Mouse (Mus musculus): ENCODE measurements around the gene Dennd6b. TPM values are rescaled to one million over a fixed set of nuclear protein-coding genes. Genes with fewer than 3 reads are reported as not detected.

The Dennd6b gene
- 5.3 and 7.2 TPM in 2 replicates for polyA plus RNA-seq (2012)

DNA sequence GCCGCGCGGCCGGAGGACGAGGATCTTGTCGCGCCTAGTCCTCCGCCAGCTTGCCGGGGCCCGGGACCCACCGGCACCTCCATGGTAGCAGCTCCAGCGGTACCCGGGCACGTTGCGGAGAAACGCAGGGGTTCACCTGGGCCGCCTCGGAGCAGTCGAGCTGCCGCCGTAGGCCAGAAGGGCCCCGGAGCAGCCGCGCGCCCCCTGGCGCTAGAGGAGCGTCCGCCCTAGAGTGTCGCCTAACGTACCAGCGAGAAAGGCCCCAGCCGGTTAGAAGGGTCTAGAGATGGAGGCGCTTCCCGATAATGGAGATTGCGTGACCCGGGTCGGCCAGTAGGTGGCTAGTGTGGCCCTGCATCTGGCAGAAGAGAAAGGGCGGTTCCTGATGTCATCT lies at the start of gene Dennd6b:
Gene Dennd6b, minus strand, starts transcription at position 184 of the 394 bp plus-strand sequence.
- no peak for TF ChIP-seq GATA1 (IDR thresholded peaks at IDR 0.05; ENCODE audit: low read length)

DNA sequence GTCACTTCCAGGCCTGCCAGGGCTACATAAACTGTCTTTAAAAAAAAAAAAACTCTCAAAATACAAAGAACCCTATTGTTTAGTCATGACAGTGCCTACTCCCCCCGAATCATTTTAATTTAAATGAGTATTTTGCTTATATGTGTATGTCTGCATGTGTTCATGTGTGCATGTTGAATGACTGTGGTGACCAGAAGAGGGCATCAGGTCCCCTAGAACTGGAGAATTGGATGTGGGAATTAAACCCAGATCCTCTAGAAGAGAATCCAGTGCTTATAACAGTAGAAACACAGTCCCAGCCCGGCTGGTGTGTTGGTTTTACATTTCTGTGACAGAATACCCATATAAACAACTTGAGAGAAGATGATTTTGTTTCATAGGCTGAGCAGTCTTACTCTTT lies 44.7 kb upstream of the Dennd6b start:
- TF ChIP-seq GATA1 (IDR thresholded peaks at IDR 0.05; ENCODE audit: low read length): no peak

DNA sequence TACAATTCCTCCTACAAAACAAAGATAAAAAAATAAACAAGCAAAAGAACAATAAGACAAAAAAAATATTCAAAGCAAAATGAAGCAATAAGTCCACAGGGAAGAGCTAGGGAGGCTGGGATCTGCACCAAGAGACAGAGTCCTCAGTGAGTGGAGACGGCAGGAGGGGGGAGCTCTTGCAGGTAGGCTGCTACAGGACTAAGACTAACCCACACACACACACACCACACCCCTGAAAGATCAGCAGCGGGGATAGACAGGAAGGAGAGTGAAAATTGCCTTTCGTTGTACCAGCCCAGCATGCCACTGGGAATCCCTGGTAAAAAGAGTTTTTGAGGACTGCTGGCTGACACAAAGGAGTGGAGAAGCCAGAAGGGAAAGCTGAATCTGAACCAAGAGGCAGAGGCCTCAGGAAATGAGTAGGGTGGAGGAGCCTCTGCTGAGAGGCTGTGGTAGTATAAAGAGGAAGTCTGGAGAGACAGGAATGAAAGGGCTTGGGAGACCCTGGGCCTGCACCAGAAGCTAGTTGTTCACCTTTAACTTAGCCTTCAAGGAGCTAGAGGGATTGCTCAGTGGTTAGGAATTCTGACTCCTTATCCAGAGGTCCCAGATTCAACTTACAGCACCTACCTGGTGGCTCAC lies 43.6 kb upstream of the Dennd6b start:
- no peak for TF ChIP-seq GATA1 (IDR thresholded peaks at IDR 0.05; ENCODE audit: low read length)

DNA sequence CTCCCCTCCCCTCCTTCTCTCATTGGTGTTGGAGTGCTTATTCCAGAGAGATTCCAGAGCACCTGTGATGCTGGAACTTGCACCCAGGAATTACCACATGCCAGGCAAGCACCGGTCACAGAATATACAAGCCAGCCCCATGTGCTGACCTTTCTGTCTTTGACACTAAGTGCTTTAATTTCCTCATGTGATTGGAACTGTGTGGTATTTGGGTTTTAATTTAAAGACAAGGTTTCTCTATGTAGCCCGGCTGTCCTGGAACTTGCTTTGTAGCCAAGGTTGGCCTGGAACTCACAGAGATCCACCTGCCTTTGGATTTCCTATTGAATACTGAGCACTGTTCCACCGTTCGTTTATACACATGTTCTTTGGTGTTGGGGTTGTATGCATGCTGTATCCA lies 37.8 kb upstream of the Dennd6b start:
- TF ChIP-seq GATA1 (IDR thresholded peaks at IDR 0.05; ENCODE audit: low read length): no peak

DNA sequence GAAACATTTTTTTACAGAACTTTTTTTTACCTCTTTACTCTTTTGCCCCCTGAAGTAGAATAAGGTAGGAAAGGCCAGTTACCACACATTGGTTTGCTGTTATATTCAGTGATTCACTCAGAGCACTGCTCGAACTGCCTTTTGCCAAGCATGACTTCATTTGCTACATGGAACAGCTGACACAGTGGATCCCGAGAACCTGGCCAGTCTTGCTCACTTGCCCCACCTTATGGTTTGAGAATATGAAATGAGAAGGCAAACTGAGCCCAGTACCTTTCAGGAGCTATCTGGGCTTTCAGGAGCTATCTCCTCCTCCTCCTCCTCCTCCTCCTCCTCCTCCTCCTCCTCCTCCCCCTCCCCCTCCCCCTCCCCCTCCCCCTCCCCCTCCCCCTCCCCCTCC lies 37.3 kb upstream of the Dennd6b start:
- no peak for TF ChIP-seq GATA1 (IDR thresholded peaks at IDR 0.05; ENCODE audit: low read length)

- peak; percentile 89 for TF ChIP-seq GATA1 (IDR thresholded peaks at IDR 0.05; ENCODE audit: low read length)
These were observed 19.4 kb upstream of the Dennd6b start for GRCm38 (mm10) chr15:89215611-89216233.

- no peak for TF ChIP-seq GATA1 (IDR thresholded peaks at IDR 0.05; ENCODE audit: low read length)
These were observed 18.7 kb upstream of the Dennd6b start for GRCm38 (mm10) chr15:89214953-89215352.

- no peak for TF ChIP-seq GATA1 (IDR thresholded peaks at IDR 0.05; ENCODE audit: low read length)
These were observed 17.2 kb upstream of the Dennd6b start for GRCm38 (mm10) chr15:89213517-89213916.

- no peak for TF ChIP-seq GATA1 (IDR thresholded peaks at IDR 0.05; ENCODE audit: low read length)
These were observed 16.2 kb upstream of the Dennd6b start for GRCm38 (mm10) chr15:89212495-89212894.

GRCm38 (mm10) chr15:89211716-89212461 lies 15.6 kb upstream of the Dennd6b start:
- TF ChIP-seq GATA1 (IDR thresholded peaks at IDR 0.05; ENCODE audit: low read length): no peak

DNA sequence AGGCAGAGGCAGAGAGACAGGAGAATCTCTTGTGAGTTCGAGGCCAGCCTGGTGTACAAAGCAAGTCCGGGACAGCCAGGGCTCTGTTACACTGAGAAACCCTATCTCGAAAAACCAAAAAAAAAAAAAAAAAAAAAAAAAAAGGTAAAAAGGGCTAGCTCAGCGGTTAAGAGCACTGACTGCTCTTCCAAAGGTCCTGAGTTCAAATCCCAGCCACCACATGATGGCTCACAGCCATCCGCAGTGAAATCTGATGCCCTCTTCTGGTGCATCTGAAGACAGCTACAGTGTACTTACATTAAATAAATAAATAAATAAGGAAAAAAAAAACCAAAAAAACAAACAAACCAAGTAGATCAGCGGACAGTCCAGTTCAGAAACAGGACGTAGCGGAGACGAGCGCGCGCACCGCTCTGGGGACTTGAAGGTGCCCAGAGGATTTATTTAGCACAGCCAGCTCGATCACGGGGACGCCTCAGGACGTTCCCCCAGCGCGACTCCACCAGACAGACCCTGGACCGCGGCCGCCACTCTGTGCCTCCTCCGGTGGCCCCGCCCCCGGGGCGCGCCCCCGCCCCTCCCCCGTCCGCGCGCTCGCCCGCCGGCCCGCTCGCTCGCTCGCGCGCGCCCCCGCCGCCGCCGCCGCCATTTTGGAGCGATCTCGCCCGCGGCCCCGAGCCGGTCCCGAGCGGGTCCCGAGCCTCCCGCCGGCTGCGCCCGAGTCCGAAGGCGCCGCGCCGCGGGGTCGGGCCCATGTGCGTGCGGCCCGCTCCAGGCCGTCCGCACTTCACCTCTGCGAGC lies 14.8 kb upstream of the Dennd6b start, which contains the start of gene Ppp6r2:
Gene Ppp6r2, plus strand, starts transcription at position 639 of the 801 bp plus-strand sequence.
- no peak for TF ChIP-seq GATA1 (IDR thresholded peaks at IDR 0.05; ENCODE audit: low read length)

GRCm38 (mm10) chr15:89209886-89210761 lies 13.8 kb upstream of the Dennd6b start:
- TF ChIP-seq GATA1 (IDR thresholded peaks at IDR 0.05; ENCODE audit: low read length): no peak

- TF ChIP-seq GATA1 (IDR thresholded peaks at IDR 0.05; ENCODE audit: low read length): no peak
These were observed 11.2 kb upstream of the Dennd6b start for GRCm38 (mm10) chr15:89207457-89207856.

DNA sequence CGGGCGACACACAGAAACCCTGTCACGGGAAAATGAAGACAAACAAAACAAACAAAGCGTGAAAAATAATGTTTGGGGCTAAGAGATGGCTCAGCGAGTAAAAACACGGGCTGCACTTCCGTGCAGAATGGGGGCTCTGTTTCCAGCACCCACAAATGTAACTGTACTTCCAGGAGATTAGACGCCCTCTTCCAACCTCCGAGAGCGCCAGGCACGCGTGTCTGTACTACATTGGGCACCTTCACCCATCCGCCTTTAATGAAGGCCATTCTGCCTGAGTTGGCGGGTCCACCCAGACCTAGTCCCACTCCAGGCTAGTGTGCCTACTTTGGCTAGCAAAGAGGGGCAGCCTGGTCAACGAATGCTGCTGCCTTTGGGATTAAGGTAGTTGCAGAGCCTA lies 760 bp upstream of the Dennd6b start:
- TF ChIP-seq GATA1 (IDR thresholded peaks at IDR 0.05; ENCODE audit: low read length): no peak
